Mouse (Mus musculus) stomach, postnatal 0 days (tissue): ENCODE results near the gene Cd274. TPM values are rescaled to one million over a fixed set of nuclear protein-coding genes. Genes with fewer than 3 reads are reported as not detected.

Experiments
- ATAC-seq: fragments of 200-750 bp; cut with Nextera tagmentation; 2 replicates; pipeline ENCODE4 v1.8.0; 2017; ENCODE audit not compliant: low FRiP score, low TSS enrichment
- DNase-seq: peaks from one replicate; pipeline ENCODE4 v3.0.0-alpha.2; 2016; ENCODE audit warnings: low spot score
- H3K27ac ChIP-seq: fragments of 300-500 bp; sonication (generic); replicated peaks from 2 replicates; pipeline ENCODE4 v1.5.1; 2014; ENCODE audit warnings: mild to moderate bottlenecking, control low read depth
- H3K27me3 ChIP-seq: fragments of 300-500 bp; sonication (generic); 2 replicates; pipeline ENCODE4 v1.6.1; 2014; ENCODE audit warnings: low read length; ENCODE audit not compliant: control insufficient read depth, insufficient read depth
- H3K36me3 ChIP-seq: fragments of 300-500 bp; sonication (generic); 2 replicates; pipeline ENCODE4 v1.6.1; 2014; ENCODE audit warnings: low read length, mixed read lengths; ENCODE audit not compliant: control insufficient read depth, insufficient read depth
- H3K4me1 ChIP-seq: fragments of 300-500 bp; sonication (generic); replicated peaks from 2 replicates; pipeline ENCODE4 v1.6.1; 2014; ENCODE audit warnings: antibody characterized with exemption; ENCODE audit not compliant: control insufficient read depth, insufficient read depth
- H3K4me2 ChIP-seq: fragments of 300-500 bp; sonication (generic); replicated peaks from 2 replicates; pipeline ENCODE4 v1.6.1; 2014; ENCODE audit warnings: low read depth, mild to moderate bottlenecking, control low read depth, moderate library complexity
- H3K4me3 ChIP-seq: fragments of 300-500 bp; sonication (generic); 2 replicates; pipeline ENCODE4 v1.5.1; 2014; ENCODE audit warnings: low read depth, low read length, control low read depth
- H3K9ac ChIP-seq: fragments of 300-500 bp; sonication (generic); 2 replicates; pipeline ENCODE4 v1.6.1; 2014; ENCODE audit warnings: mild to moderate bottlenecking, low read length, control low read depth, mixed read lengths
- H3K9me3 ChIP-seq: fragments of 300-500 bp; sonication (generic); 2 replicates; pipeline ENCODE4 v1.6.1; 2016; ENCODE audit warnings: low read length; ENCODE audit not compliant: control insufficient read depth
- CTCF ChIP-seq: IDR thresholded peaks from 2 replicates; pipeline ENCODE4 v1.5.1; 2016; ENCODE audit warnings: antibody characterized with exemption, low read depth, mild to moderate bottlenecking, moderate library complexity
- EP300 ChIP-seq: optimal IDR thresholded peaks from 2 replicates; pipeline ENCODE3; 2016; ENCODE audit warnings: antibody characterized with exemption
- WGBS: fragments of 180-500 bp; shearing (Covaris S2); extraction: QIAGEN DNeasy Blood & Tissue Kit; methylation state at CpG from one replicate; pipeline ENCODE4 v1.1.7; 2014; 5-methylcytosine and 5-hydroxymethylcytosine counted together
- polyA plus RNA-seq: library from polyadenylated mRNA; unstranded; fragments of >200 nt; fragmentation: Nextera tagmentation; extraction: Ambion mirVana; gene quantifications from 2 replicates; pipeline ENCODE4 v1.2.1, GENCODE M21; 2015

Cd274 gene
- polyA plus RNA-seq, 1 experiment from 2014 or later: 0.08 TPM

DNA sequence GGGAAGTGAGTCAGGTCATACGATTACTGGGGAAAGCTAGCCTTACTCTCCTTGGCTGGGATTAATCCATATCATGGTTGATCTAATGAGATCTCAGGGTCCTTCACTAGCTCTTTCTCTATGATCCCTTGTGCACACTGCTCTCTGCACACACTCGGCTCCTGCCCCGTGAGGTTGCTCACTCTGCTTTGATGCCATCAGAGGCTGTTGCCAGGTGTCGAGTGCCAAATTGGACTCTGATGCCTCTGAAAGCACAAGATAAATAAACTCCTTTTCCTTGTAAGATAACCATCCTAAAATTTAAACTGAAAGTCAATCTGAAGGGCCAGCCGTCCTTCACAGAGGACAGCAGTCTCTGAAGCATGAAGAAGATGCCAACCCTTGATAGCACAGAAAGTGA, 23.2 kb downstream of the Cd274 start:
- no peak overlapping the region for H3K9ac ChIP-seq
- no peaks in the 10 kb centered on the region for H3K36me3 ChIP-seq
- H3K27me3 ChIP-seq: no peaks in the 10 kb centered on the region
- TF ChIP-seq EP300 (no peak), CTCF (no peak)
- no peak for DNase-seq
- H3K27ac ChIP-seq: no peak overlapping the region
- no peak overlapping the region for H3K4me2 ChIP-seq
- WGBS: 73% methylated on average over 5 of the region's 5 CpGs
- no peak for ATAC-seq
- no peaks in the 10 kb centered on the region for H3K9me3 ChIP-seq
- no peak overlapping the region for H3K4me3 ChIP-seq
- no peaks in the 10 kb centered on the region for H3K4me1 ChIP-seq

- ATAC-seq: no peak
- no peak overlapping the region for H3K4me3 ChIP-seq
- H3K4me2 ChIP-seq: no peak overlapping the region
- no peaks in the 10 kb centered on the region for H3K9me3 ChIP-seq
- H3K4me1 ChIP-seq: no peaks in the 10 kb centered on the region
- no peak for DNase-seq
- H3K27ac ChIP-seq: no peak overlapping the region
- WGBS: 62% methylated on average over 4 of the region's 4 CpGs
- no peaks in the 10 kb centered on the region for H3K36me3 ChIP-seq
- no peak for TF ChIP-seq EP300
- no peak for TF ChIP-seq CTCF
- H3K9ac ChIP-seq: no peak overlapping the region
- H3K27me3 ChIP-seq: no peaks in the 10 kb centered on the region
These were observed 24.0 kb downstream of the Cd274 start for GRCm38 (mm10) chr19:29391279-29391678.

- Histone ChIP-seq H3K27me3 (no peaks in the 10 kb centered on the region), H3K9me3 (no peaks in the 10 kb centered on the region), H3K27ac (no peak overlapping the region), H3K36me3 (no peaks in the 10 kb centered on the region), H3K4me2 (no peak overlapping the region), H3K9ac (no peak overlapping the region), H3K4me1 (no peaks in the 10 kb centered on the region), H3K4me3 (no peak overlapping the region)
- DNase-seq (no peak), ATAC-seq (no peak)
- no peak for TF ChIP-seq EP300
- TF ChIP-seq CTCF: no peak
- WGBS: 82% methylated on average over 9 of the region's 9 CpGs
These were observed 26.1 kb downstream of the Cd274 start for GRCm38 (mm10) chr19:29393333-29393732.

GRCm38 (mm10) chr19:29394721-29395120, 27.5 kb downstream of the Cd274 start:
- Histone ChIP-seq H3K27me3 (no peaks in the 10 kb centered on the region), H3K4me2 (no peak overlapping the region), H3K9me3 (no peaks in the 10 kb centered on the region), H3K36me3 (no peaks in the 10 kb centered on the region), H3K4me3 (no peak overlapping the region), H3K27ac (no peak overlapping the region), H3K9ac (no peak overlapping the region), H3K4me1 (no peaks in the 10 kb centered on the region)
- DNase-seq: no peak
- ATAC-seq: no peak
- TF ChIP-seq CTCF: no peak
- WGBS: 95% methylated on average over 2 of the region's 2 CpGs

DNA sequence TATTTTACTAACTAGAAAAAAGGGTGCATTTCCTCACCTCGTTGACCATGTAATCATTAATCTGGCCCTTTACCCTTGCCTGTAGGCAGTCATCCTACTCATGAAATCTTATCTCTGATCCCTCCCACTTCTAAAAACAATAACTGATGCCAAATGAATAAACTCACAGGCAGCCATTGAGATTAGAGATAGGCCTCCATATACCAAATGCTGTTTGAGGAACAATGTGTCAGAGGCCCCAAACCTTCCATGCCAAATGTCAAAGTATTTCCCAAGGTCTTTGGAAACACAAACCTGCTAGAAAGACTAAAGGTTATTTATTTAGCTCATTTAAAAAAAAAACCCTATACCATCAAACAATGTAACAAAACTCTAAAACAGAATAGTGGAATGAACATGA, 29.1 kb downstream of the Cd274 start:
- no peak for DNase-seq
- no peak overlapping the region for H3K27ac ChIP-seq
- H3K4me1 ChIP-seq: no peaks in the 10 kb centered on the region
- no peak overlapping the region for H3K4me3 ChIP-seq
- H3K9ac ChIP-seq: no peak overlapping the region
- no peak for TF ChIP-seq CTCF
- TF ChIP-seq EP300: no peak
- ATAC-seq: no peak
- H3K9me3 ChIP-seq: no peaks in the 10 kb centered on the region
- 46% methylated on average over 1 of the region's 1 CpGs for WGBS
- H3K36me3 ChIP-seq: no peaks in the 10 kb centered on the region
- H3K4me2 ChIP-seq: no peak overlapping the region
- no peaks in the 10 kb centered on the region for H3K27me3 ChIP-seq

GRCm38 (mm10) chr19:29399786-29400185, 32.5 kb downstream of the Cd274 start:
- Histone ChIP-seq H3K36me3 (no peaks in the 10 kb centered on the region), H3K27ac (no peak overlapping the region), H3K4me2 (no peak overlapping the region), H3K4me1 (no peaks in the 10 kb centered on the region), H3K4me3 (no peak overlapping the region), H3K9me3 (no peaks in the 10 kb centered on the region), H3K9ac (no peak overlapping the region), H3K27me3 (no peaks in the 10 kb centered on the region)
- WGBS: 69% methylated on average over 4 of the region's 4 CpGs
- ATAC-seq (no peak), DNase-seq (no peak)
- TF ChIP-seq EP300: no peak
- no peak for TF ChIP-seq CTCF

DNA sequence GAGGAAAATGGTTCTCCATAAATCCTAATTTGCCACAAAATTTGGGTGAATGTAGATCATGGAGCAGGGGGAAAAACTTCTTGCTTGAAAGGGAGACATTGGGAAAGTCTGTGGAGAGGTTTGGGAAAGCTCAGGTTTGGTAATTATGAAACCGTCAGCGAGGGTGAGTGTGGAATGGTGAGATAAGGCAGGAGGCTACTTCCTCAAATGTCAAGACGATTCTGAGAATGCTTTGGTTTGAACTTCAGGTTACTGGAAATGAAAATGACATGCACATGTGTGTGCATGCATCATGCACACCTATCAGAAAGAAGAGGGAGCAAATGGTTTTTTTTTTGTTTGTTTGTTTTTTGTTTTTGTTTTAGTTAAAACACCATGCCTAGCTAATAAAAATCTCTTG, 33.2 kb downstream of the Cd274 start:
- Histone ChIP-seq H3K4me3 (no peak overlapping the region), H3K9me3 (no peaks in the 10 kb centered on the region), H3K27me3 (no peaks in the 10 kb centered on the region), H3K4me1 (no peaks in the 10 kb centered on the region), H3K27ac (no peak overlapping the region), H3K9ac (no peak overlapping the region), H3K4me2 (no peak overlapping the region), H3K36me3 (no peaks in the 10 kb centered on the region)
- ATAC-seq (no peak), DNase-seq (no peak)
- 72% methylated on average over 3 of the region's 3 CpGs for WGBS
- TF ChIP-seq EP300 (no peak), CTCF (no peak)
